Mouse (Mus musculus) limb, embryonic 14.5 days (tissue): ENCODE measurements around the gene Abcb1b. TPM values are rescaled to one million over a fixed set of nuclear protein-coding genes. Genes with fewer than 3 reads are reported as not detected.

Experiments used
- ATAC-seq: fragments of 200-750 bp; cut with Nextera tagmentation; 2 replicates; pipeline ENCODE4 v1.8.0; 2017; ENCODE audit warnings: low read depth, moderate number of reproducible peaks, moderate TSS enrichment; ENCODE audit not compliant: low FRiP score
- DNase-seq: peaks from one replicate; pipeline ENCODE4 v3.0.0-alpha.2; 2015; ENCODE audit warnings: low spot score
- H3K27ac ChIP-seq: fragments of 300-500 bp; sonication (generic); replicated peaks from 2 replicates; pipeline ENCODE4 v1.5.1; 2014; ENCODE audit warnings: low read depth, mild to moderate bottlenecking, low read length, moderate library complexity, mixed read lengths
- H3K27me3 ChIP-seq: fragments of 300-500 bp; sonication (generic); 2 replicates; pipeline ENCODE4 v1.6.1; 2014; ENCODE audit warnings: low read length, mixed read lengths; ENCODE audit not compliant: control insufficient read depth, insufficient read depth
- H3K36me3 ChIP-seq: fragments of 300-500 bp; sonication (generic); 2 replicates; pipeline ENCODE4 v1.6.1; 2014; ENCODE audit warnings: mild to moderate bottlenecking, low read length, moderate library complexity, mixed read lengths; ENCODE audit not compliant: control insufficient read depth, insufficient read depth
- H3K4me1 ChIP-seq: fragments of 300-500 bp; sonication (generic); 2 replicates; pipeline ENCODE4 v1.6.1; 2014; ENCODE audit warnings: antibody characterized with exemption, low read length, mixed read lengths; ENCODE audit not compliant: control insufficient read depth, insufficient read depth
- H3K4me2 ChIP-seq: fragments of 300-500 bp; sonication (generic); replicated peaks from 2 replicates; pipeline ENCODE4 v1.6.1; 2014; ENCODE audit warnings: low read depth, mild to moderate bottlenecking, low read length, moderate library complexity; ENCODE audit not compliant: severe bottlenecking
- H3K4me3 ChIP-seq: fragments of 300-500 bp; sonication (generic); replicated peaks from 2 replicates; pipeline ENCODE4 v1.5.1; 2014; ENCODE audit warnings: low read length
- H3K9ac ChIP-seq: fragments of 300-500 bp; sonication (generic); 2 replicates; pipeline ENCODE4 v1.6.1; 2014; ENCODE audit warnings: mild to moderate bottlenecking, low read depth, low read length, moderate library complexity; ENCODE audit not compliant: severe bottlenecking
- H3K9me3 ChIP-seq: fragments of 300-500 bp; sonication (generic); 2 replicates; pipeline ENCODE4 v1.6.1; 2016; ENCODE audit warnings: low read length; ENCODE audit not compliant: control insufficient read depth
- POLR2A ChIP-seq: fragments of 200-500 bp; IDR thresholded peaks from 2 replicates; pipeline ENCODE4 v1.8.0; 2012; ENCODE audit warnings: inconsistent platforms, mild to moderate bottlenecking, moderate library complexity, borderline replicate concordance; ENCODE audit not compliant: insufficient read depth, insufficient read length; ENCODE audit errors: extremely low read depth
- WGBS: fragments of 180-500 bp; shearing (Covaris S2); extraction: QIAGEN DNeasy Blood & Tissue Kit; methylation state at CpG from one replicate; pipeline ENCODE4 v1.1.7; 2014; 5-methylcytosine and 5-hydroxymethylcytosine counted together
- polyA plus RNA-seq, 2 experiments: library from polyadenylated mRNA; depleted of rRNA in 1 of 2; stranded (reverse) in 1 of 2; unstranded in 1 of 2; fragments of >200 nt; fragmentation: Nextera tagmentation in 1 of 2; extraction: Ambion mirVana in 1 of 2; gene quantifications; 2 replicates each; pipeline versions ENCODE4 v1.2.1 to v1.2.3; 2012 to 2014

Abcb1b gene
- 1.7 and 1.8 TPM in 2 replicates for polyA plus RNA-seq (2012; rRNA removed)
- polyA plus RNA-seq (2014; fragmentation: Nextera tagmentation; extraction: Ambion mirVana): 1.7 and 2.4 TPM in 2 replicates

DNA sequence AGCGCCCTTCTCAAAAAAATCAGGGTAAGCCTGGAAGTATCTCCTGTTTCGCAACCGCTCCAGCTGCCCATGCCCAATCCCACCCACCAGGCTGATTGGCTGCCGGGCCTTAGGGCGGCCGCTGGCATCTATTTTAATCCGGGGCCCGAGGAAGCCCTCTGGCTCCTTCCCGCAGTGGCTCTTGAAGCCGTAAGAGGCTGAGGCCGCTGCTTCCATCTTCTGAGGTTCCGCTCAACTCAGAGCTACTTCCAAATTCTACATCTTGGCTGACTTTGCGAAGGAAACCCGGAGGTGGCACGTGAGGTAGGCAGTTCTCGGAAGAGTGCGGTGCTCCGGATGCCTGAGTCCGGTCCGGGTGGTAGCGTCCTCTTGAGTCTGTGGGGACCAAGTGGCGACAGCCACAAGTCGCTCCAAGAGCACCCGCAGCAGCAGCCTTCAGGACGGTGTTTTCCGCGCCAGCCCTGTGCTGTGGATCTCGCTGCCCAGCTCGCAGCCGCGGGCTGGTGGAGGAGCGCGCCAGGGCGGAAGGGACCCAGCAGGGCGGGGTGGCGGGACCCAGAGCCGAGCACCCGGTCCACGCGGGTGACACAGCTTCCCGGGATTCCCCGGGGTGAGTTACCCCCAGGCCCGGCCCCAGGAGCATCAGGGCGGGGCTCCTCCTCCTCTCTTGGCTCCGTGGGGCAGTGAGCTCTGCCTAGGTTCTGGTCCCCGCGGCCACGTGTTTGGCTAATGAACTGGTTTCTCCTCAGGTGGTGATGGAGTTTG is at the start of gene Abcb1b:
Abcb1b (plus strand) TSS at position 161 of the 765 bp plus-strand sequence.
- H3K4me3 ChIP-seq: peak within 1 kb of the TSS; percentile 55
- no peak within 1 kb of the TSS for H3K27ac ChIP-seq
- H3K9me3 ChIP-seq: no peaks in the 10 kb centered on the region
- DNase-seq (peak; percentile 54), ATAC-seq (peak; percentile 81; the same call in 1 of the 2 replicates)
- no peak for TF ChIP-seq POLR2A
- H3K4me1 ChIP-seq: no peaks in the 10 kb centered on the region; the same call in 1 of the 2 replicates
- H3K4me2 ChIP-seq: peak within 1 kb of the TSS; percentile 93
- under 1% methylated on average over 46 of the region's 48 CpGs for WGBS
- peak within 1 kb of the TSS; percentile 44 for H3K9ac ChIP-seq
- H3K36me3 ChIP-seq: no peaks in the 10 kb centered on the region
- H3K27me3 ChIP-seq: no peaks in the 10 kb centered on the region

- ATAC-seq (no peak), DNase-seq (no peak)
- Histone ChIP-seq H3K27ac (no peak overlapping the region), H3K4me3 (no peak overlapping the region), H3K36me3 (no peaks in the 10 kb centered on the region), H3K4me2 (no peak overlapping the region), H3K27me3 (no peaks in the 10 kb centered on the region), H3K4me1 (no peaks in the 10 kb centered on the region), H3K9ac (no peak overlapping the region), H3K9me3 (no peaks in the 10 kb centered on the region)
- 71% methylated on average over 3 of the region's 3 CpGs for WGBS
- no peak for TF ChIP-seq POLR2A
These were observed 25.1 kb upstream of the Abcb1b start for GRCm38 (mm10) chr5:8772866-8773265.

- no peak overlapping the region for H3K4me3 ChIP-seq
- ATAC-seq (no peak), DNase-seq (no peak)
- no peaks in the 10 kb centered on the region for H3K36me3 ChIP-seq
- no peaks in the 10 kb centered on the region for H3K9me3 ChIP-seq
- H3K4me1 ChIP-seq: no peaks in the 10 kb centered on the region
- TF ChIP-seq POLR2A: no peak
- H3K9ac ChIP-seq: no peak overlapping the region
- no peak overlapping the region for H3K27ac ChIP-seq
- no peaks in the 10 kb centered on the region for H3K27me3 ChIP-seq
- no peak overlapping the region for H3K4me2 ChIP-seq
- 81% methylated on average over 2 of the region's 2 CpGs for WGBS
These were observed 19.6 kb upstream of the Abcb1b start for GRCm38 (mm10) chr5:8778311-8778710.

- H3K9ac ChIP-seq: no peak overlapping the region
- H3K4me3 ChIP-seq: no peak overlapping the region
- no peak for TF ChIP-seq POLR2A
- H3K36me3 ChIP-seq: no peaks in the 10 kb centered on the region
- no peaks in the 10 kb centered on the region for H3K27me3 ChIP-seq
- no peak overlapping the region for H3K27ac ChIP-seq
- no peak overlapping the region for H3K4me2 ChIP-seq
- DNase-seq (no peak), ATAC-seq (no peak)
- 90% methylated on average over 2 of the region's 2 CpGs for WGBS
- H3K9me3 ChIP-seq: no peaks in the 10 kb centered on the region
- H3K4me1 ChIP-seq: no peaks in the 10 kb centered on the region
These were observed 19.2 kb upstream of the Abcb1b start for GRCm38 (mm10) chr5:8778751-8779150.

- no peak overlapping the region for H3K4me2 ChIP-seq
- H3K36me3 ChIP-seq: no peaks in the 10 kb centered on the region
- no peaks in the 10 kb centered on the region for H3K4me1 ChIP-seq
- H3K9me3 ChIP-seq: no peaks in the 10 kb centered on the region
- no peaks in the 10 kb centered on the region for H3K27me3 ChIP-seq
- no peak overlapping the region for H3K27ac ChIP-seq
- no peak for ATAC-seq
- H3K4me3 ChIP-seq: no peak overlapping the region
- DNase-seq: no peak
- H3K9ac ChIP-seq: no peak overlapping the region
- TF ChIP-seq POLR2A: no peak
- WGBS: 63% methylated on average over 4 of the region's 4 CpGs
These were observed 5.7 kb upstream of the Abcb1b start for GRCm38 (mm10) chr5:8792281-8792680.
